Mouse (Mus musculus) embryonic facial prominence, embryonic 13.5 days (tissue): Measurements from ENCODE around the gene Ankrd13c. TPM values are rescaled to one million over a fixed set of nuclear protein-coding genes. Genes with fewer than 3 reads are reported as not detected.
A peak's percentile ranks its signal among the peaks of the same experiment; 100 is the strongest.

Source experiments
- ATAC-seq: fragments of 200-750 bp; cut with Nextera tagmentation; 2 replicates; pipeline ENCODE4 v1.8.0; 2017; ENCODE audit warnings: low read depth; ENCODE audit not compliant: insufficient number of reproducible peaks, insufficient read depth, low FRiP score, low TSS enrichment
- H3K27ac ChIP-seq: fragments of 300-500 bp; sonication (generic); 2 replicates; pipeline ENCODE4 v1.5.1; 2015; ENCODE audit warnings: moderate library complexity, mild to moderate bottlenecking, inconsistent platforms
- H3K27me3 ChIP-seq: fragments of 300-500 bp; sonication (generic); 2 replicates; pipeline ENCODE4 v1.6.1; 2015; ENCODE audit warnings: mild to moderate bottlenecking, inconsistent platforms
- H3K36me3 ChIP-seq: fragments of 300-500 bp; sonication (generic); 2 replicates; pipeline ENCODE4 v1.6.1; 2015; ENCODE audit warnings: mild to moderate bottlenecking, inconsistent platforms
- H3K4me1 ChIP-seq: fragments of 300-500 bp; sonication (generic); 2 replicates; pipeline ENCODE4 v1.6.1; 2015; ENCODE audit warnings: inconsistent platforms
- H3K4me2 ChIP-seq: fragments of 300-500 bp; sonication (generic); 2 replicates; pipeline ENCODE4 v1.6.1; 2015; ENCODE audit warnings: moderate library complexity, mild to moderate bottlenecking, inconsistent platforms
- H3K4me3 ChIP-seq: fragments of 300-500 bp; sonication (generic); 2 replicates; pipeline ENCODE4 v1.5.1; 2015; ENCODE audit warnings: mild to moderate bottlenecking, inconsistent platforms
- H3K9ac ChIP-seq: fragments of 300-500 bp; sonication (generic); 2 replicates; pipeline ENCODE4 v1.6.1; 2015; ENCODE audit warnings: mild to moderate bottlenecking, inconsistent platforms
- H3K9me3 ChIP-seq: fragments of 300-500 bp; sonication (generic); 2 replicates; pipeline ENCODE4 v1.6.1; 2016; ENCODE audit warnings: inconsistent platforms
- WGBS: fragments of 180-500 bp; shearing (Covaris S2); methylation state at CpG from one replicate; pipeline ENCODE4 v1.1.7; 2015; ENCODE audit warnings: mixed read lengths; 5-methylcytosine and 5-hydroxymethylcytosine counted together
- polyA plus RNA-seq: library from polyadenylated mRNA; unstranded; fragments of >200 nt; fragmentation: Nextera tagmentation; extraction: Ambion mirVana; gene quantifications from 2 replicates; pipeline ENCODE4 v1.2.1, GENCODE M21; 2015

Ankrd13c gene
- polyA plus RNA-seq, 1 experiment from 2014 or later, result 18.7 TPM

DNA sequence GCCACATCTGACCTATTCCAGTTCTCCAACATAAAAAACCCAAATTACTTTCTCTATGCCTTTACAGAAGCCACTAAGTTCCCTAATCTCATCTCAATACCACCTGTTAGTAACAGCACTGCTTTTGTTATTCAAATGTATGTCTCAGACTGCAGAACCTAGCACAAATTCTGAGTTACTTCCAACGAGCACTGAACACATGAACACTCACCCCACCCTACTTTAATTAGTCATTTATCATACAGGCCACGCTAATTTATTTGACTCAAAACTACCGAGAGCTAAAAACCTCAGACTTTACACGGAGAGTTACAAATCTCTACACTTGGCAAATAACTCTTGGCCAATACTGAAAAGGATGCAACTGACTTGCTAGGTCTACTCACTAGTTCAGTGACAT lies 85.1 kb downstream of the Ankrd13c start:
- Histone ChIP-seq H3K36me3 (peaks cover 3% of the 10 kb centered on the region; the same call in 1 of the 2 replicates), H3K27me3 (no peaks in the 10 kb centered on the region), H3K4me1 (peaks cover 23% of the 10 kb centered on the region), H3K9me3 (no peaks in the 10 kb centered on the region), H3K27ac (peak overlapping the region; percentile 97), H3K9ac (peak overlapping the region; percentile 97), H3K4me3 (peak overlapping the region; percentile 95), H3K4me2 (peak overlapping the region; percentile 64)
- ATAC-seq, result no peak
- 10% methylated on average over 4 of the region's 4 CpGs for WGBS

DNA sequence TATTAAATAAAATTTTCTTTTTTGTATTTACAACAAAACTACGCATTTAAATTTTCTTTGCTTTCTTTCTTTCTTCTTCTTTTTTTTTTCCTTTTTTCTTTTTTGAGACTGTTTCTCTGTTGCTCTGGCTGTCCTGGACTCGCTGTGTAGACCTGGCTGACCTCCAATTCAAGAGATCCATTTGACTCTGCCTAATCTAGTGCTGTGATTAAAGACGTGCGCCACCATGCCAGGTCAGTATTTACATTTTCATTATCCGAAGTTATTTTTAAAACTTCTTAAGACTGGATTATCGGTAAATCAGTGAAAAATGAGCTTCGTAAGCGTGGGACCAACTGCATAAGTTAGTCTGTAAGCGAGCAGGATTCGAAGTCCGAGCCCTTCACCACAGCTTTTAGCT lies 88.8 kb downstream of the Ankrd13c start:
- peak overlapping the region; percentile 71 for H3K4me2 ChIP-seq

DNA sequence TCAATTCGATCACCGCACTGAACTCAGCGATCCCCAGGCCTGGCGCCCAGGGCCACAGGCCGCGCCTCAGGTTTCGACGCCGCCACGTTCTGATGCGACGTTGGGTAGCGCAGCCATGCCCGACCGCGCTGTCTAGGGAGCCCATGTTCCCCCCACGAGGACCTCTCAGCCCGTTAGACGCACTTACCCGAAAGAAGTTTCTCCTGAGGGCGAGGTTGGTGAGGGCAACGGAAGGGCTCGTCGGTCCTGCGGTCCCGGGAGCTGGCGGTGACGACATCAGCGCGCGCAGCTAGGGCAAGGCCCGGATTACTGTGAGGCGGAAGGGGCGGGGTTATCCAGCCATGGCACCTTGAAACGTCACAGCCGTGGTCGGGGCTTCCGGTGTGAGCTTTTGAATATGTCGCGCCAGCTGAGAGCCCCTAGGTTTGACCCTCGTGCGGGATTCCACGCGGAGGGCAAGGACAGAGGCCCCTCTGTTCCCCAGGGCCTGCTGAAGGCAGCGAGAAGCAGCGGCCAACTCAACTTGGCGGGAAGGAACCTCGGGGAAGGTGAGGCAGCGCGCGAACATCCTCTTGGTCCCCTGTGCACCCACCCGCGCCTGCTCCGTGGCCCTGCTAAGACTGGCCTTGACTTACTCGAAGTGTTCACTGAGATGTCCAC lies 89.4 kb downstream of the Ankrd13c start, which contains the start of the genes Srsf11 and Lrrc40:
Gene Srsf11 (minus strand): TSS at position 311 of the 660 bp plus-strand sequence.
Gene Lrrc40 (plus strand): TSS at position 334 of the 660 bp plus-strand sequence.
- H3K9me3 ChIP-seq, result no peaks in the 10 kb centered on the region
- H3K4me3 ChIP-seq, result peak within 1 kb of the TSS; percentile 91
- H3K27me3 ChIP-seq, result no peaks in the 10 kb centered on the region
- peak within 1 kb of the TSS; percentile 95 for H3K9ac ChIP-seq
- H3K36me3 ChIP-seq, result no peaks in the 10 kb centered on the region
- under 1% methylated on average over 55 of the region's 55 CpGs for WGBS
- H3K27ac ChIP-seq, result peak within 1 kb of the TSS; percentile 86
- ATAC-seq, result peak; percentile 93
- H3K4me2 ChIP-seq, result peak within 1 kb of the TSS; percentile 71
- H3K4me1 ChIP-seq, result peaks cover 31% of the 10 kb centered on the region

More for the DNA sequence above, 88.8 kb downstream of the Ankrd13c start:
- peaks cover 31% of the 10 kb centered on the region for H3K4me1 ChIP-seq
- peak overlapping the region; percentile 86 for H3K27ac ChIP-seq
- peak overlapping the region; percentile 95 for H3K9ac ChIP-seq
- H3K27me3 ChIP-seq, result no peaks in the 10 kb centered on the region
- no peak for ATAC-seq
- no peaks in the 10 kb centered on the region for H3K9me3 ChIP-seq
- 2% methylated on average over 11 of the region's 11 CpGs for WGBS
- H3K36me3 ChIP-seq, result no peaks in the 10 kb centered on the region
- peak overlapping the region; percentile 91 for H3K4me3 ChIP-seq

DNA sequence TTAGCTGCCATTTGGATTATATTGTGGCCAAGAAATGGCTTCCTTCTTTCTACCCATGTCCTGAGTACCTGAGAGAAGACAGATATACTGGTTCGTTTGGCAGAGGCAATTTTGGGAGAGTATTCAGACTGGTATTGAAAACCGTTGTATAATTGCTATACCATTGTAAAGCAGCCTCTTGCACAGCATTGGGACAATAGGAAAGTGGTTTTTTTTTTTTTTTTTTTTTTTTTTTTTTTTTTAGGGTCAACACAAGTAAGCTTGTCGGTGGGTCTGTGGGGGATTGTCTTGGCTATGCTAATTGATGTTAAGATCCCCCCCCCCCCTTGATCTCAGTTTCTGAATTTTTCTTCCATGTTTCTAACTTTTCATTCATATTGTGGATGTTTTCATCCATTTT lies 91.1 kb downstream of the Ankrd13c start:
- Histone ChIP-seq H3K4me3 (no peak overlapping the region), H3K36me3 (no peaks in the 10 kb centered on the region), H3K9ac (no peak overlapping the region), H3K9me3 (no peaks in the 10 kb centered on the region), H3K4me1 (peaks cover 21% of the 10 kb centered on the region), H3K27ac (no peak overlapping the region), H3K4me2 (peak overlapping the region; percentile 71; the same call in 1 of the 2 replicates), H3K27me3 (no peaks in the 10 kb centered on the region)
- WGBS, result 90% methylated on average over 3 of the region's 3 CpGs
- no peak for ATAC-seq

DNA sequence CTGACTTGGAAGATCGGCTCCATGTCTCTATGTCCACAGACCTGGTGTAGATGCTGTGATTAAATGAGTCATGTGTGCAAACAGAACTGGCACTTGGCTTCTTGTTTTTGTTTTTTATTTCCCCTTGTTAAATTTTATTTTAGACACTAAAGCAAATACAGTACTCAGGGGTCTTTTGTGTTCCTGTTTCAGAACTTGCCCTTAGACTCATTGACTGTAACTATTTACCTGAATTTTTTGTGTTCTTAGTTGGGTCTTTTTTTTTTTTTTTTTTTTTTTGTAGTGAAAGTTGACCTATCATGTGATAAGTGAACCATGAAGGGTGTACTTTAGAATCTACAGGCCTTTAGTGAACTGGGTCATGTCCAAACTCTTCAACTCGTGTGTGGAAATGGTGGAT lies 93.7 kb downstream of the Ankrd13c start:
- Histone ChIP-seq H3K27ac (no peak overlapping the region), H3K4me1 (peaks cover 8% of the 10 kb centered on the region), H3K27me3 (no peaks in the 10 kb centered on the region), H3K4me2 (no peak overlapping the region), H3K4me3 (no peak overlapping the region), H3K36me3 (no peaks in the 10 kb centered on the region), H3K9ac (no peak overlapping the region), H3K9me3 (no peaks in the 10 kb centered on the region)
- no peak for ATAC-seq
- 90% methylated on average over 2 of the region's 2 CpGs for WGBS

DNA sequence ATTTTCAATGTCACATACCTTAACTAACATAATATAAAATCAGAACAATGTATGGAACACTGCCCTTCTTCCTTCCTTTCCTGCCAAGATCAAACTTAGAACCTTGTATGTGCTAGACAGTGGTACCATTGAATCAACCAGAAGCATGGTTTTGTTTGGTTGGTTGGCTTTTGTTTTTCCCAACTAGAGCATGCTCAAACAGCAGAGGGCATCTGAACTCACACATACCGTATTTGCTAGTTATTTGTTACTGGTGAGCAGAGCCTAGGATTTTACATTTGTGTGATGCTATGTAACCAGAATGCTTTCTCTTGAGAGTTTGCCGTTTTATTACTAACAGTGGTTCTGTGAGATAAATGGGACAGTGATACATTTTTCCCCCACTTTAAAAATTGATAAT lies 102.5 kb downstream of the Ankrd13c start:
- Histone ChIP-seq H3K36me3 (peaks cover 23% of the 10 kb centered on the region), H3K27ac (no peak overlapping the region), H3K27me3 (no peaks in the 10 kb centered on the region), H3K9ac (no peak overlapping the region), H3K4me2 (no peak overlapping the region), H3K4me1 (no peaks in the 10 kb centered on the region), H3K4me3 (no peak overlapping the region), H3K9me3 (no peaks in the 10 kb centered on the region)
- no peak for ATAC-seq
- 85% methylated on average over 2 of the region's 2 CpGs for WGBS

Other genes starting within 250 kb of the Ankrd13c start
- gene Cth, start 22.2 kb upstream of the Ankrd13c start, polyA plus RNA-seq, result 15.1 and 18.4 TPM in 2 replicates
- gene Srsf11, start 89.4 kb downstream of the Ankrd13c start, polyA plus RNA-seq, result 345 and 369 TPM in 2 replicates
- gene Lrrc40, start 89.4 kb downstream of the Ankrd13c start, polyA plus RNA-seq, result 62.8 and 65.5 TPM in 2 replicates